Mouse (Mus musculus) embryonic facial prominence, embryonic 12.5 days (tissue): Measurements from ENCODE around the gene Yrdc. TPM values are rescaled to one million over a fixed set of nuclear protein-coding genes. Genes with fewer than 3 reads are reported as not detected.

Experiments
- ATAC-seq: fragments of 200-750 bp; cut with Nextera tagmentation; 2 replicates; pipeline ENCODE4 v1.8.0; 2017; ENCODE audit not compliant: insufficient number of reproducible peaks, insufficient read depth, low FRiP score, low TSS enrichment
- H3K27ac ChIP-seq: fragments of 300-500 bp; sonication (generic); 2 replicates; pipeline ENCODE4 v1.5.1; 2016; ENCODE audit warnings: mild to moderate bottlenecking
- H3K27me3 ChIP-seq: fragments of 300-500 bp; sonication (generic); 2 replicates; pipeline ENCODE4 v1.6.1; 2016; ENCODE audit warnings: mild to moderate bottlenecking, moderate library complexity
- H3K36me3 ChIP-seq: fragments of 300-500 bp; sonication (generic); 2 replicates; pipeline ENCODE4 v1.6.1; 2016; ENCODE audit warnings: mild to moderate bottlenecking
- H3K4me1 ChIP-seq: fragments of 300-500 bp; sonication (generic); 2 replicates; pipeline ENCODE4 v1.6.1; 2016
- H3K4me2 ChIP-seq: fragments of 300-500 bp; sonication (generic); replicated peaks from 2 replicates; pipeline ENCODE4 v1.6.1; 2016; ENCODE audit warnings: mild to moderate bottlenecking, moderate library complexity
- H3K4me3 ChIP-seq: fragments of 300-500 bp; sonication (generic); 2 replicates; pipeline ENCODE4 v1.5.1; 2016; ENCODE audit warnings: mild to moderate bottlenecking
- H3K9ac ChIP-seq: fragments of 300-500 bp; sonication (generic); 2 replicates; pipeline ENCODE4 v1.6.1; 2016; ENCODE audit warnings: mild to moderate bottlenecking, moderate library complexity
- H3K9me3 ChIP-seq: fragments of 300-500 bp; sonication (generic); 2 replicates; pipeline ENCODE4 v1.6.1; 2016; ENCODE audit warnings: mild to moderate bottlenecking, moderate library complexity
- WGBS: fragments of 180-500 bp; shearing (Covaris S2); methylation state at CpG from one replicate; pipeline ENCODE4 v1.1.7; 2016; 5-methylcytosine and 5-hydroxymethylcytosine counted together
- polyA plus RNA-seq: library from polyadenylated mRNA; unstranded; fragments of >200 nt; fragmentation: Nextera tagmentation; extraction: Ambion mirVana; gene quantifications from 2 replicates; pipeline ENCODE4 v1.2.1, GENCODE M21; 2016

Yrdc gene
- polyA plus RNA-seq, 1 experiment from 2014 or later = 42.3 TPM

- no peaks in the 10 kb centered on the region for H3K4me1 ChIP-seq
- no peak for ATAC-seq
- no peaks in the 10 kb centered on the region for H3K9me3 ChIP-seq
- H3K27me3 ChIP-seq = no peaks in the 10 kb centered on the region
- H3K4me3 ChIP-seq = no peak overlapping the region
- 96% methylated on average over 4 of the region's 4 CpGs for WGBS
- H3K27ac ChIP-seq = no peak overlapping the region
- H3K4me2 ChIP-seq = no peak overlapping the region
- H3K36me3 ChIP-seq = peaks cover 36% of the 10 kb centered on the region
- H3K9ac ChIP-seq = no peak overlapping the region
These were observed 31.6 kb upstream of the Yrdc start for GRCm38 (mm10) chr4:124818832-124819231.

- no peak for ATAC-seq
- Histone ChIP-seq H3K27ac (no peak overlapping the region), H3K4me3 (no peak overlapping the region), H3K9ac (no peak overlapping the region), H3K27me3 (no peaks in the 10 kb centered on the region), H3K36me3 (peaks cover 65% of the 10 kb centered on the region), H3K4me1 (no peaks in the 10 kb centered on the region), H3K4me2 (no peak overlapping the region), H3K9me3 (no peaks in the 10 kb centered on the region)
- WGBS = 91% methylated on average over 6 of the region's 6 CpGs
These were observed 25.5 kb upstream of the Yrdc start for GRCm38 (mm10) chr4:124824967-124825366.

- H3K4me3 ChIP-seq = no peak overlapping the region
- H3K4me1 ChIP-seq = no peaks in the 10 kb centered on the region
- H3K27me3 ChIP-seq = no peaks in the 10 kb centered on the region
- no peak overlapping the region for H3K27ac ChIP-seq
- H3K4me2 ChIP-seq = no peak overlapping the region
- WGBS = 93% methylated on average over 21 of the region's 21 CpGs
- H3K9ac ChIP-seq = no peak overlapping the region
- no peak for ATAC-seq
- H3K36me3 ChIP-seq = peaks cover 64% of the 10 kb centered on the region
- H3K9me3 ChIP-seq = no peaks in the 10 kb centered on the region
These were observed 25.0 kb upstream of the Yrdc start for GRCm38 (mm10) chr4:124825371-124825965.

- H3K4me1 ChIP-seq = no peaks in the 10 kb centered on the region
- H3K36me3 ChIP-seq = peaks cover 60% of the 10 kb centered on the region
- H3K27me3 ChIP-seq = no peaks in the 10 kb centered on the region
- ATAC-seq = no peak
- H3K4me3 ChIP-seq = no peak overlapping the region
- H3K9me3 ChIP-seq = no peaks in the 10 kb centered on the region
- 84% methylated on average over 5 of the region's 5 CpGs for WGBS
- no peak overlapping the region for H3K27ac ChIP-seq
- H3K4me2 ChIP-seq = no peak overlapping the region
- no peak overlapping the region for H3K9ac ChIP-seq
These were observed 20.8 kb upstream of the Yrdc start for GRCm38 (mm10) chr4:124829671-124830070.

GRCm38 (mm10) chr4:124832796-124833195 is 17.7 kb upstream of the Yrdc start:
- no peak overlapping the region for H3K4me3 ChIP-seq
- no peak overlapping the region for H3K4me2 ChIP-seq
- H3K9me3 ChIP-seq = no peaks in the 10 kb centered on the region
- ATAC-seq = no peak
- H3K9ac ChIP-seq = no peak overlapping the region
- H3K4me1 ChIP-seq = no peaks in the 10 kb centered on the region
- no peaks in the 10 kb centered on the region for H3K27me3 ChIP-seq
- H3K36me3 ChIP-seq = peaks cover 56% of the 10 kb centered on the region
- H3K27ac ChIP-seq = no peak overlapping the region
- WGBS = 95% methylated on average over 10 of the region's 10 CpGs

- 88% methylated on average over 14 of the region's 14 CpGs for WGBS
- Histone ChIP-seq H3K36me3 (peaks cover 64% of the 10 kb centered on the region), H3K27ac (no peak overlapping the region), H3K9ac (no peak overlapping the region), H3K4me2 (no peak overlapping the region), H3K27me3 (no peaks in the 10 kb centered on the region), H3K4me3 (no peak overlapping the region), H3K9me3 (no peaks in the 10 kb centered on the region), H3K4me1 (no peaks in the 10 kb centered on the region)
- ATAC-seq = no peak
These were observed 12.3 kb upstream of the Yrdc start for GRCm38 (mm10) chr4:124838035-124838700.

GRCm38 (mm10) chr4:124840998-124841397 is 9.5 kb upstream of the Yrdc start:
- H3K9me3 ChIP-seq = no peaks in the 10 kb centered on the region
- WGBS = 94% methylated on average over 1 of the region's 1 CpGs
- no peak for ATAC-seq
- H3K27me3 ChIP-seq = no peaks in the 10 kb centered on the region
- H3K27ac ChIP-seq = no peak overlapping the region
- H3K4me1 ChIP-seq = no peaks in the 10 kb centered on the region
- no peak overlapping the region for H3K9ac ChIP-seq
- H3K36me3 ChIP-seq = peaks cover 56% of the 10 kb centered on the region
- H3K4me2 ChIP-seq = no peak overlapping the region
- no peak overlapping the region for H3K4me3 ChIP-seq

- H3K9ac ChIP-seq = no peak overlapping the region
- no peak for ATAC-seq
- WGBS = 55% methylated on average over 11 of the region's 11 CpGs
These were observed 7.0 kb upstream of the Yrdc start for GRCm38 (mm10) chr4:124843493-124843892.

GRCm38 (mm10) chr4:124847573-124847972 is 2.9 kb upstream of the Yrdc start:
- Histone ChIP-seq H3K9ac (no peak overlapping the region), H3K27me3 (no peaks in the 10 kb centered on the region), H3K4me3 (no peak overlapping the region), H3K27ac (no peak overlapping the region), H3K36me3 (peaks cover 14% of the 10 kb centered on the region), H3K4me1 (peaks cover 19% of the 10 kb centered on the region), H3K4me2 (no peak overlapping the region), H3K9me3 (no peaks in the 10 kb centered on the region)
- 13% methylated on average over 8 of the region's 8 CpGs for WGBS
- no peak for ATAC-seq

More at GRCm38 (mm10) chr4:124843493-124843892, 7.0 kb upstream of the Yrdc start:
- Histone ChIP-seq H3K4me1 (no peaks in the 10 kb centered on the region), H3K4me3 (no peak overlapping the region), H3K27ac (no peak overlapping the region), H3K36me3 (peaks cover 43% of the 10 kb centered on the region), H3K4me2 (no peak overlapping the region), H3K9me3 (no peaks in the 10 kb centered on the region), H3K27me3 (no peaks in the 10 kb centered on the region)

- peak overlapping the region; percentile 91 for H3K27ac ChIP-seq
- peaks cover 21% of the 10 kb centered on the region for H3K36me3 ChIP-seq
- H3K9ac ChIP-seq = peak overlapping the region; percentile 93
- no peaks in the 10 kb centered on the region for H3K27me3 ChIP-seq
- ATAC-seq = peak; percentile 54
- H3K4me1 ChIP-seq = peaks cover 22% of the 10 kb centered on the region
- H3K4me3 ChIP-seq = peak overlapping the region; percentile 100
- no peaks in the 10 kb centered on the region for H3K9me3 ChIP-seq
- WGBS = 2% methylated on average over 24 of the region's 24 CpGs
- H3K4me2 ChIP-seq = peak overlapping the region; percentile 86
These were observed 733 bp upstream of the Yrdc start for GRCm38 (mm10) chr4:124849631-124850260.

GRCm38 (mm10) chr4:124850933-124851658 is 617 bp downstream of the Yrdc start, which contains the start of gene 1110065P20Rik:
Gene 1110065P20Rik (minus strand): TSS chr4:124851196.
- ATAC-seq = peak; percentile 42; the same call in 1 of the 2 replicates
- peak within 1 kb of the TSS; percentile 93 for H3K9ac ChIP-seq
- under 1% methylated on average over 75 of the region's 75 CpGs for WGBS
- peaks cover 25% of the 10 kb centered on the region for H3K36me3 ChIP-seq
- H3K9me3 ChIP-seq = no peaks in the 10 kb centered on the region
- H3K4me3 ChIP-seq = peak within 1 kb of the TSS; percentile 100
- peak within 1 kb of the TSS; percentile 91 for H3K27ac ChIP-seq
- H3K27me3 ChIP-seq = no peaks in the 10 kb centered on the region
- peaks cover 22% of the 10 kb centered on the region for H3K4me1 ChIP-seq
- H3K4me2 ChIP-seq = peak within 1 kb of the TSS; percentile 86
